Mouse (Mus musculus) R1 (cell line): Measurements from ENCODE around the gene Lpp.

Experiments used
- DNase-seq: peaks from one replicate; pipeline ENCODE4 v3.0.0-alpha.2; 2018; ENCODE audit warnings: low read depth, low spot score

The Lpp gene

DNA sequence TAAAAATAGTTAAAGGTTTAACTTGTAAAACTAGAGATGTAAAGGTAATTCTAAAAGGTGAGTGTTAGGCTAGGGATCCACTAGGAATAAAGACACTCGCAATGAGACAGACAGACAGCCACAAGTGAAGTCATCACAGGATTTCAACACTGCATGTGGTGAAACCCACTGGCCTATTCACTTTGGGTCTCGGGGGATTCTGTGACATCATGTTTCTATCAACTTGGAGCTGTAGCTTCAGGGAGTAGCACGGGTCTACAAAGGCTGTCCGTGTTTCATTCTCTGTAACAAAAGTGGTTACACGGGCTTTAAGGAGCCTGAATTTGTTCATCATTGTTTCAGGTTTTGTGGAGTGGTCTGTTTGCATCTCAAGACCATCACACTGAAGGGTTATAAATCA is 152.1 kb downstream of the Lpp start:
- no peak for DNase-seq

DNA sequence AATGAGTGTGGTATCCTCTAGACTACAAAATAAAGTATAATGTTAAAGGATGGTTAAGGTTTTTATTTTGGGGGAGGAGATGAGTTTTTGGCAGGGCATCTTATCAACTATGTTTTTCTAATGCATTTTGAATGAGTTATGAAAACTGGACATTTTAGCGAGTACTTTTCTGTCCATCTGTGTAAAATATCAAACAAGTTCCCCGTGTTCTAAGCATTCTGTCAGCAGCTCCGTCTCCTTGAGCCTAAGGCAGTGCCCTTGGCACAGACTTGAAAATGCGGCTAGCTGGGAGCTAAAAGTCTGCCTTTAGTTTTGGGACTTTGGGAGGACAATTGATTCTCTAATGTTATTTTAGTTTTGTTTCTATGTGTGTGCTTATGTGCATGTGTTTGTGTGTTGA is 165.2 kb downstream of the Lpp start:
- DNase-seq = no peak

DNA sequence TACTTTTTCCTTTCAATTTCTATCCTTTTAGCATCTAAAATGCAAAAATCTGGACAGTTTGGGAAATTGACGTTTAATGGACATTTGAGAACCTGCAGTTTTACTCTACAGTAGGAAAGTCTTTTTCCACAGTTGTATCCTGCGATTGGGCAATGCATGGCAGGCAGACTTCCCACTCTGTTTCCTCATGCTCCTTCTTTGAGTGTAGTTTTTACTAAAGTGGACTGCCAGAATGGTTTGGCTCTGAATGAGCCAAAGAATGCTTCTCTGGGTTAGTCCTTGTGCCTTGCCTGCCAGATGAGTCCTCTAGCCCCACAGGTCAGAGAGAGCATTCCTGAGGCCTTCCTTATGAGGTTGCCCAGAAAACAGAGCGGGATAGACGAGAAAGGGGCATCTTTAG is 166.5 kb downstream of the Lpp start:
- DNase-seq = no peak

- no peak for DNase-seq
Measured at GRCm38 (mm10) chr16:24560998-24561397, 167.7 kb downstream of the Lpp start.

DNA sequence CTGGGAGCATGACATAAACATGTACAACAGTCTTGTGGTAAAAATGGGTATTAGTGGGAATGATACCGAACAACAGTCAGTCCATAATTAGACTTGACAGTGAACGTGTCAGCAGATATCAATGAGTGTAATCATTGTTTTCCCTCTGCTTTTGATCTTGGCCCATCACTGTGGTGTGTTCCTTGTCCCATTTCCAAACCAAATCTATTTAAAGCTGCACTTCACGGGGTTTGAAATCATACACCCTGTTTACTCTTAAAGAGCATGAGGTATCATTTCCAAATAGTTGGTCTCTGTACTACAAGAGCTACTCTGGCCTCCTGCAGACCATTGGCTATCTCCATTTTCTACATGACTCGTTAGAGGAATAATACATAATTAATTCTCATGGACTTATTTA is 168.3 kb downstream of the Lpp start:
- no peak for DNase-seq

DNA sequence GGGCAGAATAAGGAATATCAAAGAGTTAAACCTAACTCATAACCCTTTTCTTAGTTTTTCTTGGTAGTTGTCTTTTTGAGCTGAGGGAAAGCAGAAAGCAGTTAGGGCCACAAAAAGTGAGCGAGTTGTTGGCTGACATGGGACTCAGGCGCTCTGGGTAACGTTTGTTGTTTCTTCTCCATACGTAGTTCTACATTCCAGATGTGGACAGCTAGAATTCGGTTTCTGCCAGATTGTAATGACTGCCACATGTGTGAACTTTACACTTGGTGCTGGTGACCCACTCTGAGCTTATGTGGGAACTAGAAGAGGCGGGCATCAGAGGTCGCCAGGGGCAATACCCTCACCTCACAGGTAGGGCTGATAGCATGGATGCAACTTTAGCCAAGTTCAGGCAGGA is 172.0 kb downstream of the Lpp start:
- no peak for DNase-seq

DNA sequence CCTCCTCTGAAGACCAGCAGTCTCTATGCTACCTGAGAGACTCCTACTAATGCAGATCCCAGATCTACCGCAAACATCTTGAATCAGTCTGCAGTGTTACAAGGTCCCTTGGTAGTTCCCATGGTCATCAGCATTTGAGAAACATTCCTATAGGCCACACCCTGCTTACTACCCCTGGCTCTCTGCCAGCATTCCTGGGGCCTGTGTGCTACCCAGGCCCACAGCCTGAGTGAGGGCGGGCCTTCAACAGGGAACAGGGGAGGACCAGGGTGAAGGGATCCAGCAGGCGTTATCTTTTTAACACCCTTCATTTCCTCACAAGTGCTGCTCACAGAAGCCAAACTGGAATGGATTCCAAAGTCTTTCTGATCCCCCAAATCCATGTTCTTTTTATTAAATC is 173.0 kb downstream of the Lpp start:
- DNase-seq = peak; percentile 98

GRCm38 (mm10) chr16:24567562-24567961 is 174.3 kb downstream of the Lpp start:
- no peak for DNase-seq

DNA sequence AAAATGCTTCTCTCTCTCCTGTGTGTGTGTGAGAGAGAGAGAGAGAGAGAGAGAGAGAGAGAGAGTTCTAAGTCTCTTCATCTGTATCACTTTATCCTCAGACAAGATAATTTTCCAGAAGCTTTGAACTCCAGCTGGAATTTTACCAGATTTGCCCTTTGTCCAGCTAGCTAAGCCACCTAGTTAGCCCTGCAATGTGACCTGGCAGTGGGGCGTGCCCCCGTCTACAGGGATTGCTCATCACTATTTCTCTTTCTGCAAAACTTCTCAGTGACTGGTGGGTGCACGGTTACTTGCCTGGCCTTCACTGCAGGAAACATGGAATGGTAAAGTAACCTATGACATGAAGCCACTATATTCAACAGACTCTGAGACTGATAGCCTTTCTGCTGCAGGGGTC is 174.8 kb downstream of the Lpp start:
- DNase-seq = no peak

DNA sequence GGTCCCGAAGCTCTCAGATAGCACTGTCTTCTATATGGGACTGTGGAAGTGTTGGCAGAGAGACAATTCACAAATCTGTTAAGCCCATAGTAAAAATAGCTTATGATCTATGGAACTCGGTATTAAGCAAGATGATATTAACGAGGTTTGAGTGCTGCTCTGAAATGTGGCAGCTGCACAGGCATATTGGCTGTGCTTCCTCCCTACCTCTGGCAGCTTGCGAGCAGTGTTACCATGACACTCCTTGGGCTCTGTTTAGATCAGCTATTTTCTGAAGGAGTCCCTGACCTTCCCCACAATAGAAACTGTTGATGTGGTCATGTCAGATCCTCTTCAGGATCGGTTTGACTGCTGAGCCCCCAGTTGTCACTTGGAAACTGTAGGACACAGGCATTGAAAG is 176.4 kb downstream of the Lpp start:
- no peak for DNase-seq

GRCm38 (mm10) chr16:24576999-24577398 is 183.7 kb downstream of the Lpp start:
- DNase-seq = no peak

- DNase-seq = no peak
Measured at GRCm38 (mm10) chr16:24577798-24578197, 184.5 kb downstream of the Lpp start.

DNA sequence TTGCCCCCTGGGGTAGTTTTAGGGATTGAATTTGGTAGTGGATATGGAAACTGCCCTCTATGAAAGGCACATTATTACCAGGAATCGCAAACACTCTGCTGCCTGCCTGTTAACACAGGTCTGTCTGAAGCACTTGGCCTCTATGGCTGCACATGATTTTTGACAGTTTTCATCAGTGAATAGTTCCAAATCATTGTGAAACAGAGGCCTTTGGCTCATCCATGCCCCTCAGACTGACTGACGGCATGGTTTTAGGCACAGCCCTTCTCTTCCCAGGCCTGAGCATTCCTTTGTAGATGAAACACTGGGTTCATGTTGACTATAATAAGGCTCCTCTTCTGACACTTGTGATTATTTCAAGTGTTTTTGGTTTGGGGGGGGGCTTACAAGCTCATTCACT is 189.5 kb downstream of the Lpp start:
- DNase-seq = no peak

- no peak for DNase-seq
Measured at GRCm38 (mm10) chr16:24593535-24593934, 200.2 kb downstream of the Lpp start.

- no peak for DNase-seq
Measured at GRCm38 (mm10) chr16:24594508-24594907, 201.2 kb downstream of the Lpp start.

- no peak for DNase-seq
Measured at GRCm38 (mm10) chr16:24595493-24595892, 202.2 kb downstream of the Lpp start.

- DNase-seq = no peak
Measured at GRCm38 (mm10) chr16:24598567-24598966, 205.3 kb downstream of the Lpp start.

DNA sequence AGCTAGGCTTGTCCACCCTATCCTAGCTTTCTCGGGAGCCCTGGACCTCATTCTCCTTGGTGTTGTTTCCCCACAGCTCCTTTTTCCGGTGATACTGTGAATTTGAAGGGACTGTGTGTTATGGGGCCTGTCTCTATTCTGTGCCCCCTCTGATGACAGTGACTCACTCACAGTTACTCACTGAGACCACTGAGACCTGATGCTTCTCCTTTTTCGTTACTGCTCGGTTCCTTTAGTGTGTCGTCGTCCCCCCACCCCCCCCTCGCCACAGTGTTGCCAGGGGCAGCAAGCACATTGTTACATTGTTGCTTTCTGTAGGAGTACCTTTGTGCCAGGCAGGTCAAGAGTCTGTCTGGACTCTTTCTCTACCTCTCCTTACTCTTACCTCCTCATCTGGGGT is 206.5 kb downstream of the Lpp start:
- no peak for DNase-seq

DNA sequence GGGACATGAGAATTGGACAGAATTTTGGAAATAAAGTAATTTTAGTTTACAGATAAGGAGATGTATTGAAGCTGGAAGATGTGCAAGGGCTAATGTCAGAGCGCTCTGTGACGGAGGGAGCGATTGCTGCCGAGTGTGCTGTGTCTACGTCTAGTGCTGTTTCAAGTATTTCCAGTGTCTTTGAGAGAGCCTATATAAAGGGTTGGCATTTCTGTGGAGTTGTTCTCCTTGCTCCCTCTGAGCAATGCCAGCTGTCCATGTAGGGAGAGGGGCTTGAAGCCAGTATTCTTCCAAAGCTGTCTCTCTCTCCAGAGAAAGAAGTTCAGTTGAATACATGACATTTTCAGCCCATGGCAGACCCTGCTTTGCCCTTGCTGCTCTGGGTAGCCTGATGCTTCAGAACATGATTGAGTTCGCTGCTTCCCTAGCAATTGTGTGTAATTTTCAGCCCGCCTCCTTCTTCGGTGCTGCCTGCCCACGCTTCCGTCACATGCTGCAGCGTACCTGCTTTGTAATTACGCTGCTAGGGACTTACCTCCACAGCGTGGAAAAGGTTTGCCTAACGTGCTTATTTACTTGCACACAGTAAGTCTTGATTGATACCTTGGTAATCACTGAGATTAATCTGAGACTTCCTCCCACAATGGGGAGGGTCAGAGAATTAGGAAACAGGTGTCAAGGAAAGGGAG is 207.1 kb downstream of the Lpp start:
- no peak for DNase-seq

DNA sequence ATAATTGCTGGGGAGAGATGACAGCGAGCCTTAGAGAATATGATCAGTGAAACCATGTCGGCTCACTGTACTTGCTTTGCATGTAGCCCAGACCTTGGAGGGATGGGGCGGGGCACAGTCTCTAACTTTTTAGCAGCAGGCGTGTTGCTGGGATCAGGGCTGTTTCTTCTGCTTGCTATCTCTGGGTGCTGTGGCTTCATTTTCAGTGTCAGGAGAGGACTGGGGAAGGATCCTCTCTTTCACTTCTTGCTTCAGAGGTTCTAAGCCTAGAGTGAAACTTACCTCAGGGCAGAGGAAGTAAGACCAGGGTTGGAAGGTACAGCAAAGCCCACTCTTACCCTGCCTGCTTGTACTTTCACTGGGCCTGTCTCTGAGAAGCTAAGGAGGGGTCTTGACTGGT is 210.0 kb downstream of the Lpp start:
- DNase-seq = no peak

GRCm38 (mm10) chr16:24607896-24608457 is 214.7 kb downstream of the Lpp start:
- DNase-seq = no peak

- no peak for DNase-seq
Measured at GRCm38 (mm10) chr16:24619458-24619857, 226.2 kb downstream of the Lpp start.

DNA sequence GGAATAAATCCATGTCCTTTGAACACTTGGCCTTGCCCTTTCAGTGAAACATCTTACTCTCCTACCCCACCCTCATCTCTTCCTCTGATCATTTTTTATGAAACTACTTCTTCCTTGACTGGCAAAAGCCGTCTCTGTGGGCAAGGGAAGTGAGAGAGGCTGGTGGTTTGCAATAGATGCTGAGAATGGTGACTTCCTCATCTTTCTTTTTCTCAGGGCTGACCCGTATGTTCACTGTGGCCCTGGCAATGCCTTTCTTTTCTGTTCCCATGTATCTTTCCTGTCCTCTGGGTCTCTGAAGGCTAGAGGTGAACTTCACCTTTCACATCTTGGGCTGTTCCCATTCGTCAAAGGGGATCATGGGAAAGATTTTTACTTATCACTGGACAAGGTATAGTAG is 226.7 kb downstream of the Lpp start:
- DNase-seq = no peak
